Mouse (Mus musculus): Measurements from ENCODE around the gene Elovl2. TPM values are rescaled to one million over a fixed set of nuclear protein-coding genes. Genes with fewer than 3 reads are reported as not detected.
"Not testable (repeated sequence)": the region's sequence is repeated elsewhere in the genome, so short reads cannot be mapped to it uniquely, and the experiment has no call there.

Gene Elovl2
- polyA plus RNA-seq (2016; fragmentation: Nextera tagmentation; extraction: Ambion mirVana) = 46.0 and 50.9 TPM in 2 replicates

DNA sequence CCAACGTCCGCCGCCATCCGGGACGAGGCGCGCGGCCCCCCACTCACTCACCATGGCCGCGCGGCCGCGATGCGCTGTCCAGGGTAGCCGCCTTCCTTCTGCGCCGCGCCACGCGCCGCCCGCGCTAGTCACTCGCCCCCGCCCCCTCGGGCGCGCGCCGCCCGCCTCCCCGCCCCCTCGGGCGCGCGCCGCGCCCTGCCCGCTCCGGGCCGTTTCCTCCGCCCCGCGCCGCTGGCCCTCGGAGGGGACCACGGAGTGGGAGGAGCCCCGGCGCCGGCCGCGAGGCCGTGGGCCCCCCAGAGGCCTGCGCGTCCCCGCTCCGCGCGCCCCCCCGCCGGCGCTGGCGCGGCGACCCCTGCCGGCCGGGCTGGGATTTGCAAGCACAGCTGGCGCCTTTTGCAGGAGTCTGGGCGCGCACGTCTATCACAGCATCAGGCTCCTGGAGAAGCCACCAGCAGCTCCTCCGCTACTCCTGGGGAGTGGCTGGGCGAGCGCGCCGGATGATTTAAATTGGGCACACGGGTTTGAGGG is at the start of gene Elovl2:
TSS of gene Elovl2 (minus strand) at position 102 of the 531 bp plus-strand sequence.
- no peaks in the 10 kb centered on the region for H3K27me3 ChIP-seq (ENCODE audit: poor library complexity, severe bottlenecking)
- H3K27ac ChIP-seq = peak within 1 kb of the TSS; percentile 94
- H3K4me3 ChIP-seq = peak within 1 kb of the TSS; percentile 78
- H3K4me1 ChIP-seq = peaks cover 27% of the 10 kb centered on the region
- DNase-seq (ENCODE audit: extremely low spot score, low spot score) = peak; percentile 81
- no peaks in the 10 kb centered on the region for H3K36me3 ChIP-seq (replicated peaks)
- WGBS = 1% methylated on average over 68 of the region's 77 CpGs
- peaks cover 34% of the 10 kb centered on the region for H3K9me3 ChIP-seq

DNA sequence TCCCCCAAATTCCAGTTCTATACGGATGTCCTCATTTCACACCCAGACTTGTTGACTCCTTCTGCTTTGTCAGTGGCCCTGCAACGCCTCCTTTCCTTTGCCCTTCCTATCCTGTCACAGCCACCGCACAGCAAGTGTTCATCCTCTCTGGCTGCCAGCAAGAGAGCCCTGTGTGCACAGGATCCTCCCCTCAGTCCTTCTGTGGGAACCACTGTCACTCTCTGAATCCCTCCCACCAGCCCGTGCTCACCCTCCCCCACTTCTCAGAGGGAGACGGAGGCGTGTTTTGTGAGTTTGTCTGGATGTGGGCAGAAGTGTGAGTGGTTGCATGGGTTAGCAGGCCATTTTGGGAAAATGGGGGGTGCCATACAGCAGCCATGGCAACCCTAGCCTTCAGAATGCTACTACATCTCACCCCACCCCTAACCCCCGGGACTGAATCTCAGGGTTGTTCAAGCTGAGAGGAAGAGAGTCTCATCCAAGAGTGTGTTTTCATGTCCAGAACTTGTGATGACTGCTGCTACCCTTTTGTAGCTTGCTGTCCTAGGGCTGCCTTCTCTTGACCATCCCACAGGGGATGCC is 47.7 kb upstream of the Elovl2 start:
- Histone ChIP-seq H3K4me3 (no peak overlapping the region), H3K27me3 (ENCODE audit: poor library complexity, severe bottlenecking) (no peaks in the 10 kb centered on the region), H3K9me3 (0 out of 2 replicates have a peak, but pooled peaks cover 4% of the 10 kb centered on the region), H3K27ac (no peak overlapping the region), H3K4me1 (peaks cover 4% of the 10 kb centered on the region; the same call in 1 of the 2 replicates), H3K36me3 (replicated peaks) (peaks cover 2% of the 10 kb centered on the region)
- 48% methylated on average over 7 of the region's 7 CpGs for WGBS
- DNase-seq (ENCODE audit: extremely low spot score, low spot score) = no peak

DNA sequence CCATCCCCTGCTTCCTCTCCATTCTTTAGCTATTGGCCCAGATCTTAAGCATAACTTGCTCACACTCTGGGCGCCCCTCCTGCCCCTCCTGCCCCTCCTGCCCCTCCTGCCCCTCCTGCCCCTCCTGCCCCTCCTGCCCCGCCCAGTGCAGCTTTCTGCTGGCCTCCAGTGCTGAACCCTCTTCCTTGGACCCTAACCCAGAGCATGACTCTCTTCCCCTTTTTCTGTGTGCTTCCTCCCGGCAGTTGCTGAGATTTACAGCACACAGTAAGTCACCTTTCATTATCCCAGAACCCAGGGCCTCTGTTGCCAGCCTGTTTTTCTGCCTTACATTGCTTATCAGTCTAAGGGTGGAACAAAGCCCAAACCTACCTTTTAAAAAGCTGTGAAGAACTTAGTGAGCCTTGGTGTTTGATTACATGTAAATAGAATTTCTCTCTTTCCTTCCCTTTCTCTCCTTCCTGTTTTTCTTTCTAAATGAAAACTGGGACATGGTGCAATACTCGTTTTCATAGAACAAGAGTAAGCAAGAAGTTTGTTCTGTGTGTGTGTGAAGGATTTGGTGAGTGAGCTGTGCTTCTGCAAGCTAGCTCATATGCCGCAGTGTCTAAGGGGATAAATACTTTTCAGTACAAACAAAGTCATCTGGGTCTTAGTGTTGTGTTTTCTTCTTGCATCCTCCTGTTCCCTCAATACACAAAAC is 43.2 kb upstream of the Elovl2 start:
- Histone ChIP-seq H3K27ac (no peak overlapping the region), H3K4me1 (peaks cover 4% of the 10 kb centered on the region; the same call in 1 of the 2 replicates), H3K36me3 (replicated peaks) (no peaks in the 10 kb centered on the region; the same call in 1 of the 2 replicates), H3K9me3 (0 out of 2 replicates have a peak, but pooled peaks cover 4% of the 10 kb centered on the region), H3K4me3 (no peak overlapping the region), H3K27me3 (ENCODE audit: poor library complexity, severe bottlenecking) (no peaks in the 10 kb centered on the region)
- 88% methylated on average over 5 of the region's 5 CpGs for WGBS
- no peak for DNase-seq (ENCODE audit: extremely low spot score, low spot score)

DNA sequence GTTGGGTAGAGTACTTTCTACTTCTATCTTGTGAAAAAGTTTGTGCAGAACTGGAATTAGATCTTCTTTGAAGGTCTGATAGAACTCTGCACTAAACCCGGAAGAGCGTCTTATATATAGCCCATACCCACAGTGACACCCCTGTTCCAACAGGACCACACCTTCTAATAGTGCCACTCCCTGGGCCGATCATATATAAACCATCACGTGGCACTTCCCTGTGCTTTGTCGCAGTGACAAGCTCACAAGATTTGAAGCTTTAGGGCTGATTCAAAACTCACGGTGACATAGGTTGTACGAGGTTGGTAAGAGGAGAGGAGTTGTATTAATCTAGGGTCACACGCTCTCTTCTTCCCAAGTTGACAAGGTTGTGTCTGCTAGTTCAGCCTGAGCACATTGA is 41.4 kb upstream of the Elovl2 start:
- H3K4me1 ChIP-seq; H3K36me3 ChIP-seq (replicated peaks); H3K27me3 ChIP-seq (ENCODE audit: poor library complexity, severe bottlenecking); H3K4me3 ChIP-seq; DNase-seq (ENCODE audit: extremely low spot score, low spot score); H3K27ac ChIP-seq; H3K9me3 ChIP-seq: not testable (repeated sequence)
- WGBS = 98% methylated on average over 8 of the region's 8 CpGs

DNA sequence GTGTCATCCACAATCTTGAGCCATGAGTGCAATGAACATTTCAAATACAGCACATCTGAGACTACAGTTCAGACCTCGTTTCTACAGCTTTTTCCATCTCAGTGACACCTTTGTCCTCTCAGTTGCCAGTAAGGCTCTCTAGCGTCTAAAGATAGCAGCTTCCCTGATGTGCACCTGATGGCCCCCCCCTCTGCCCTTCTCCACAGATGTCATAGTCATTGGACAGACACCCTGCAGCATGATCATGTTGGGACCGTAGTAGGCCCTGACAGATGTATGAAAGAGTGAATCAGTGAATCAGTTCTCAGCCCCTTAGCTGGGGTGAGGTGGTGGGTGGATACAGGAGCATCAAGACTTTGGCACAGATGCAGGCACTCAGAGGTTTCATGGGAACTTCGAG is 37.6 kb upstream of the Elovl2 start:
- WGBS = 83% methylated on average over 4 of the region's 4 CpGs
- Histone ChIP-seq H3K36me3 (replicated peaks) (no peaks in the 10 kb centered on the region), H3K9me3 (no peaks in the 10 kb centered on the region), H3K4me1 (no peaks in the 10 kb centered on the region), H3K27ac (no peak overlapping the region), H3K4me3 (no peak overlapping the region), H3K27me3 (ENCODE audit: poor library complexity, severe bottlenecking) (no peaks in the 10 kb centered on the region)
- DNase-seq (ENCODE audit: extremely low spot score, low spot score) = no peak

DNA sequence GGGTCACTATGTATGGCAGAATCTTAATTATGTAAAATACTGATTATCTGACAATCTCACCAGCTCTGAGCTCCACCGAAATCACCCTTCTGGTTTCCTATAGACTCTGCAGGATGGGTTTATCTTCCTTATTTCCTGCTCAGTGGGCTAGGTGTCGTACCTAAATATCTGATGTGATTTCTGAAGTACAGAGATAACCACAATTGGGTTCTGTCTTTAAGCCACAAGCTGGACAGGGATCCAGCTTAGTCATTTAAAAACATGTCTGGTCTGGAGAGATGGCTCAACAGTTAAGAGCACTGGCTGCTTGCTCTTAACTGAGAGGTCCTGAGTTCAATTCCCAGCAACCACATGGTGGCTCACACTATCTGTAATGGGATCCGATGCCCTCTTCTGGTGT is 36.8 kb upstream of the Elovl2 start:
- no peak overlapping the region for H3K27ac ChIP-seq
- WGBS = 90% methylated on average over 3 of the region's 3 CpGs
- H3K9me3 ChIP-seq = no peaks in the 10 kb centered on the region
- H3K36me3 ChIP-seq (replicated peaks) = no peaks in the 10 kb centered on the region
- peaks cover 3% of the 10 kb centered on the region; the same call in 1 of the 2 replicates for H3K4me1 ChIP-seq
- DNase-seq (ENCODE audit: extremely low spot score, low spot score) = no peak
- H3K27me3 ChIP-seq (ENCODE audit: poor library complexity, severe bottlenecking) = no peaks in the 10 kb centered on the region
- H3K4me3 ChIP-seq = no peak overlapping the region

DNA sequence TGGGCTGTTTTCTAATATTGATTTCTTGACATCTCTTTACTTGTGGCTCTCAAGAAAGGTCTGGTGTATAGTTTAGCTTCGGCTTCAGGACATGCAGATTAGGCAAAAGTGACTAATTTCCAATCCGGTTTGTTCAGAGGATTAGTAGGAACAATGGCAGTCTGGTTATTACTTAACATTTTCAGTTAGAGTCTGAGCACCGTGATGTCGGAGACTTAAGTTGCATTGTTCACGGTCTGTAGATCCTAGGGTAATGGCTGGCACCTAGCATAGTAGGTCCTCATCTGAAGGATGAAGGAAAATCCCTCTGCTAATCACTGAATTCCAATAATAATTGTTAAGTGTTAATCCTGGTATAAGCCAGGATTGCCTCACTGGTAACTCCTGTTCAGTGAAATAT is 35.9 kb upstream of the Elovl2 start:
- Histone ChIP-seq H3K36me3 (replicated peaks) (no peaks in the 10 kb centered on the region), H3K9me3 (no peaks in the 10 kb centered on the region), H3K4me1 (peaks cover 5% of the 10 kb centered on the region), H3K4me3 (no peak overlapping the region), H3K27ac (no peak overlapping the region), H3K27me3 (ENCODE audit: poor library complexity, severe bottlenecking) (no peaks in the 10 kb centered on the region)
- no peak for DNase-seq (ENCODE audit: extremely low spot score, low spot score)
- WGBS = 81% methylated on average over 5 of the region's 5 CpGs

DNA sequence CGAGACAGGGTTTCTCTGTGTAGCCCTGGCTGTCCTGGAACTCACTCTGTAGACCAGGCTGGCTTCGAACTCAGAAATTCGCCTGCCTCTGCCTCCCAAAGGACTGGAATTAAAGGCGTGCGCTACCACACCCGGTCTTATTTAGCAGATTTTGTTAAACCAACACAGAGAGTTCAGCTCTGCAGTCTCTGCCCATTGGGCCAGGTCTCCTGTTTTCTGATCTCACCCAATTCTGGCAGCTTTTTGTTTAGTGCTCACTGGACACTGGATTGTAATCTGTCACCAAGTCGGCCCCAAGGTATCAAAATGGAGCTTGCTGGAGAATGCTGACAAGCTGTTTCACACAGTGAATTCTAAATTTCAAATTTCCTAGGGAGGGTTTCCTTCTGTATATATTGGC is 32.5 kb upstream of the Elovl2 start:
- Histone ChIP-seq H3K27ac (no peak overlapping the region), H3K36me3 (replicated peaks) (no peaks in the 10 kb centered on the region), H3K4me3 (no peak overlapping the region), H3K27me3 (ENCODE audit: poor library complexity, severe bottlenecking) (no peaks in the 10 kb centered on the region), H3K9me3 (no peaks in the 10 kb centered on the region), H3K4me1 (peaks cover 16% of the 10 kb centered on the region)
- DNase-seq (ENCODE audit: extremely low spot score, low spot score) = no peak
- WGBS = 92% methylated on average over 7 of the region's 7 CpGs

DNA sequence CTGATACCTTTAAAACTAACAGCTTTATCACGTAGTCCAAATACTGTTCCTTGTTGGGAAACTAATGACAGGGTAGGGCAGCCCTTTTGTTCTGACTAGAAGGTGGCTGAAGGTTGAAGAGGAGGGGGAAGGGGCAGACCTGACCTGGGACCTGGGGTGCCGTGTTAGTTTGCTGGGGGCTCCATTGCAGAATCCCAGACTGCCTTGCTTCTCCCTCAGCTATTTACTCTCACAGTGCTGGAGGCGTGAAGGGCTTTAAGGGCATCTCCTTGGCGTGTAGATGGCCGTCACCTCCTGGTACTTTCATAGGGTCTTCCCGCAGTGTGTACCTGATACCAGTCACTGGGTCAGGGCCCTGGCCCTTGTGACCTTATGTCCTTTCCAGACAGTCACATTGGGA is 31.9 kb upstream of the Elovl2 start:
- no peaks in the 10 kb centered on the region for H3K9me3 ChIP-seq
- H3K27ac ChIP-seq = no peak overlapping the region
- WGBS = 77% methylated on average over 6 of the region's 6 CpGs
- no peak overlapping the region for H3K4me3 ChIP-seq
- no peaks in the 10 kb centered on the region for H3K27me3 ChIP-seq (ENCODE audit: poor library complexity, severe bottlenecking)
- no peak for DNase-seq (ENCODE audit: extremely low spot score, low spot score)
- H3K4me1 ChIP-seq = peaks cover 16% of the 10 kb centered on the region
- H3K36me3 ChIP-seq (replicated peaks) = no peaks in the 10 kb centered on the region

DNA sequence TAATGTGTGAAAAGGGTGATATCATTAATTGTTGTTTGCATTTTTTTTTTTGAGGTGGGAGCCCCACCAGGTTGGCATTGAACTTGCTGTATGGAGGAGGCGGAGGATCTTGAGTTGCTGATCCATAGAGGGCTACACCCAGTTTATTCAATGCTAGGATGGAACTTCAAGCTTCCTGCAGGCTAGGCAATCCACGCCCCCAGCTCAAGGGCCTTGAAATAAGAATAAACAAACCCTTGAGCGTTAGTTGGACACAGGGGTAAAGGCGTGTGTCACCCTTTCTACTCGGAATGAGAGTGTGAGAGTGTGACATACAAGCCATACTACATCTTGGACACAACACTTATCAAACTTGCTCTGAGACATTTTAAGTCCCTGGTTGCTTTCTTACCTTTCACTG is 31.5 kb upstream of the Elovl2 start:
- Histone ChIP-seq H3K9me3 (no peaks in the 10 kb centered on the region), H3K4me1 (peaks cover 16% of the 10 kb centered on the region), H3K36me3 (replicated peaks) (no peaks in the 10 kb centered on the region), H3K27ac (no peak overlapping the region), H3K27me3 (ENCODE audit: poor library complexity, severe bottlenecking) (no peaks in the 10 kb centered on the region), H3K4me3 (no peak overlapping the region)
- DNase-seq (ENCODE audit: extremely low spot score, low spot score) = no peak
- 84% methylated on average over 5 of the region's 5 CpGs for WGBS

DNA sequence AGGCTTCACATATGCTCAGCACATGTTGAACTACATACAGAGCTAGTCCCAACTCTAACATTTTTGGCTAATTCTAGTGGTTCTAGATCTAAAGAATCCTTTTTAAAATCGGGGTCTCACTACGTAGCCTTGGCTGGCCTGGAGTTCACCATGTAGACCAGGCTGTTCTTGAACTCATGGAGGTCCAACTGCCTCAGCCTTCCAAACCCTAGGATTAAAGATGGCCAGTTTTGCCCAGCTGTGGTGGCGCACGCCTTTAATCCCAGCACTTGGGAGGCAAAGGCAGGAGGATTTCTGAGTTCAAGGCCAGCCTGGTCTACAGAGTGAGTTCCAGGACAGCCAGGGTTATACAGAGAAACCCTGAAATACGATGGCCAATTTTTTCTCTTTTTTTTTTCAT is 31.0 kb upstream of the Elovl2 start:
- H3K27ac ChIP-seq; H3K27me3 ChIP-seq (ENCODE audit: poor library complexity, severe bottlenecking); DNase-seq (ENCODE audit: extremely low spot score, low spot score); H3K36me3 ChIP-seq (replicated peaks); H3K9me3 ChIP-seq; H3K4me3 ChIP-seq: not testable (repeated sequence)
- H3K4me1 ChIP-seq = peaks cover 16% of the 10 kb centered on the region
- WGBS = 91% methylated on average over 5 of the region's 5 CpGs

DNA sequence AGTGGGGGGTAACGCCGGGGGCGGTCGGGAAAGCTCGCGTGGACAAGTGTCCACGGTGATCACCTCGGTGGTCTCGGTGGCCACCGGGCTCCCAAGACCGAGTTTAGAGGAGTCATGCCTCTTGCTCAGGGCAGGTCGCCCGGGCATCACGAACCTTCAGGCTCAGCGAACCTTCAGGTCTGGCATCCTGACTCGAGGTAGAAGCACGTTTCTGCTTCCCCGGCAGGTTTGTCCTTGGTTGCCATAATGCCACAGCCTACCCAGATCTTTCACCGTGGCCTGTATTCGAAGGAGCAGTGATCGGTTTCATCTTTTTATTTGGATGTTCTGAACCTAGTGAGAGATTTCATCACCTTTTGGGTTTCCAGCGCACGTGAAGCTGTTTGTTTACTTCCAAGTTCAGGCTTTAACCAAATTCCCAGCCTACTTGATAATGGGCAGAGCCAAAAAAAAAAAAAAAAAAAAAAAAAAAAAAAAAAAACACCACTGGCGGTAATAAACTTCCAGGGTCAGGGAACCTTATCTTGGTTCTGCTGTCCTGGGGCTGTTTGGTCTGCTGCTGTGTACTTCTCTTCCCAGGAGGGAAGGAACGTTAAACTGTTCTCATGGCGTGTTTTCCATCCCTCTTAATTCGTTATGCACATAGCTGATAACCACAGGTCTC is 30.2 kb upstream of the Elovl2 start:
- H3K27me3 ChIP-seq (ENCODE audit: poor library complexity, severe bottlenecking) = no peaks in the 10 kb centered on the region
- peak overlapping the region; percentile 93 for H3K27ac ChIP-seq
- H3K36me3 ChIP-seq (replicated peaks) = no peaks in the 10 kb centered on the region
- no peak for DNase-seq (ENCODE audit: extremely low spot score, low spot score)
- H3K4me3 ChIP-seq = peak overlapping the region; percentile 84
- no peaks in the 10 kb centered on the region for H3K9me3 ChIP-seq
- WGBS = 3% methylated on average over 27 of the region's 27 CpGs
- peaks cover 16% of the 10 kb centered on the region for H3K4me1 ChIP-seq
